8 mouse cellular contexts compared by ENCODE assay signal in genomic region chr13:63513374-63514098, GRCm38 (mm10). TPM values are rescaled to one million over a fixed set of nuclear protein-coding genes. Genes with fewer than 3 reads are reported as not detected.
DNase-seq lines count a peak whose midpoint lies in the region; ATAC-seq and TF ChIP-seq lines count a peak whose summit lies in the region.
"Had no signal": no experiment of that assay in that cellular context is flagged by ENCODE, and none has a peak within 500 bp of the region (broad histone marks: within the 10 kb centered on the region; RNA-seq: fewer than 3 reads in every experiment).

No protein-coding gene starts in this region.

- H3K4me3 ChIP-seq in lung, embryonic 14.5 days (ENCODE audit: low read depth, low read length): no peak overlapping the region
- H3K4me3 ChIP-seq in embryonic facial prominence, embryonic 12.5 days: no peak overlapping the region
- H3K4me3 ChIP-seq in neural tube, embryonic 14.5 days (ENCODE audit: low read depth, low read length): no peak overlapping the region

- intact Hi-C loops in left cerebral cortex, postnatal 25 days (cut with DNase I): no loop called here

- H3K4me2 ChIP-seq in lung, embryonic 14.5 days: no peak overlapping the region
- H3K4me2 ChIP-seq in embryonic facial prominence, embryonic 12.5 days (replicated peaks): no peak overlapping the region
- H3K4me2 ChIP-seq in neural tube, embryonic 14.5 days (ENCODE audit: low read depth, low read length): no peak overlapping the region

- H3K9me3 ChIP-seq in lung, embryonic 14.5 days (ENCODE audit: low read depth, low read length): no peaks in the 10 kb centered on the region
- H3K9me3 ChIP-seq in embryonic facial prominence, embryonic 12.5 days: no peaks in the 10 kb centered on the region
- no peaks in the 10 kb centered on the region for H3K9me3 ChIP-seq in neural tube, embryonic 14.5 days (ENCODE audit: control insufficient read depth, low read length)

- ATAC-seq in lung, embryonic 14.5 days (ENCODE audit: insufficient read depth): no peak
- no peak for ATAC-seq in embryonic facial prominence, embryonic 12.5 days (ENCODE audit: insufficient number of reproducible peaks, insufficient read depth, low FRiP score, low TSS enrichment)
- ATAC-seq in neural tube, embryonic 14.5 days (ENCODE audit: low read depth): peak; percentile 32

- no peak for TF ChIP-seq CTCF in lung, embryonic 14.5 days (IDR thresholded peaks at IDR 0.05; ENCODE audit: low read depth)

- H3K9ac ChIP-seq in lung, embryonic 14.5 days: no peak overlapping the region
- no peak overlapping the region for H3K9ac ChIP-seq in embryonic facial prominence, embryonic 12.5 days
- no peak overlapping the region for H3K9ac ChIP-seq in neural tube, embryonic 14.5 days (replicated peaks; ENCODE audit: low read depth, low read length)

- peaks cover 97% of the 10 kb centered on the region for H3K36me3 ChIP-seq in lung, embryonic 14.5 days (ENCODE audit: insufficient read depth)
- peaks cover 90% of the 10 kb centered on the region for H3K36me3 ChIP-seq in embryonic facial prominence, embryonic 12.5 days
- H3K36me3 ChIP-seq in neural tube, embryonic 14.5 days (ENCODE audit: control insufficient read depth, insufficient read depth, low read length): peaks cover 63% of the 10 kb centered on the region

- no peaks in the 10 kb centered on the region for H3K27me3 ChIP-seq in lung, embryonic 14.5 days (ENCODE audit: insufficient read depth, low read length)
- H3K27me3 ChIP-seq in embryonic facial prominence, embryonic 12.5 days: no peaks in the 10 kb centered on the region
- H3K27me3 ChIP-seq in neural tube, embryonic 14.5 days (ENCODE audit: control insufficient read depth, insufficient read depth, low read length): no peaks in the 10 kb centered on the region

- peaks cover 13% of the 10 kb centered on the region; the same call in 1 of the 2 replicates for H3K4me1 ChIP-seq in lung, embryonic 14.5 days (ENCODE audit: insufficient read depth)
- H3K4me1 ChIP-seq in embryonic facial prominence, embryonic 12.5 days: peaks cover 11% of the 10 kb centered on the region; the same call in 1 of the 2 replicates
- H3K4me1 ChIP-seq in neural tube, embryonic 14.5 days (ENCODE audit: control insufficient read depth, insufficient read depth, low read length): peaks cover 5% of the 10 kb centered on the region; the same call in 1 of the 2 replicates

- H3K27ac ChIP-seq in lung, embryonic 14.5 days (ENCODE audit: low read depth): peak overlapping the region; percentile 67
- H3K27ac ChIP-seq in embryonic facial prominence, embryonic 12.5 days: peak overlapping the region; percentile 6; the same call in 1 of the 2 replicates
- no peak overlapping the region for H3K27ac ChIP-seq in neural tube, embryonic 14.5 days (ENCODE audit: low read depth, low read length)

- DNase-seq in lung, embryonic 14.5 days: peak; percentile 63
- no peak for DNase-seq in lung, postnatal 36 days
- peak; percentile 61 to 76 for DNase-seq in adrenal gland, postnatal 36 days
- no peak for DNase-seq in left cerebral cortex, postnatal 25 days (ENCODE audit: low spot score in 2 of 2)
- DNase-seq in right cerebral cortex, adult 2 months (ENCODE audit: low spot score in 2 of 2): no peak
- DNase-seq: gastrocnemius, postnatal 25 days had no signal

- 56% methylated on average over 26 of the region's 26 CpGs for WGBS in lung, embryonic 14.5 days
- WGBS in embryonic facial prominence, embryonic 12.5 days: 77% methylated on average over 26 of the region's 26 CpGs
- WGBS in neural tube, embryonic 14.5 days: 46% methylated on average over 26 of the region's 26 CpGs

RNA-seq across cellular contexts. Expression of gene Fancc, which starts 16.5 kb away (rescaled TPM):
- polyA plus RNA-seq in lung, embryonic 14.5 days (2014; fragmentation: Nextera tagmentation; extraction: Ambion mirVana): 25.9 and 27.4 TPM in 2 replicates
- 10 to 100 TPM in 1 of 2 experiments, 1 to 10 TPM in 1; 9.1 to 10.9 TPM for total RNA-seq in adrenal gland, postnatal 36 days (2021)
- 21.8 and 23.7 TPM in 2 replicates for polyA plus RNA-seq in embryonic facial prominence, embryonic 12.5 days (2016; fragmentation: Nextera tagmentation; extraction: Ambion mirVana)
- polyA plus RNA-seq in neural tube, embryonic 14.5 days (2014; fragmentation: Nextera tagmentation; extraction: Ambion mirVana): 14.6 and 16.1 TPM in 2 replicates
- 1 to 10 TPM; 7.2 to 7.6 TPM for total RNA-seq in left cerebral cortex, postnatal 25 days (2021)

RNA-seq across cellular contexts. Expression of gene Ptch1, which starts 59.9 kb away (rescaled TPM):
- 64.6 and 68.6 TPM in 2 replicates for polyA plus RNA-seq in lung, embryonic 14.5 days (2014; fragmentation: Nextera tagmentation; extraction: Ambion mirVana)
- total RNA-seq in adrenal gland, postnatal 36 days (2021): 10 to 100 TPM; 37.3 to 49.6 TPM
- 24.9 and 29.2 TPM in 2 replicates for polyA plus RNA-seq in embryonic facial prominence, embryonic 12.5 days (2016; fragmentation: Nextera tagmentation; extraction: Ambion mirVana)
- 26.4 and 28.7 TPM in 2 replicates for polyA plus RNA-seq in neural tube, embryonic 14.5 days (2014; fragmentation: Nextera tagmentation; extraction: Ambion mirVana)
- total RNA-seq in left cerebral cortex, postnatal 25 days (2021): 10 to 100 TPM; 44.5 to 48.0 TPM

Comparison
In these comparisons a context has a peak if more than half of its experiments do, and no peak if none do; other contexts are left out.
1. DNase-seq: peak in lung, embryonic 14.5 days (single experiment) and adrenal gland, postnatal 36 days (2 of 2); none in lung, postnatal 36 days (single experiment), left cerebral cortex, postnatal 25 days (0 of 2) and right cerebral cortex, adult 2 months (0 of 2).